Mouse (Mus musculus) stomach, adult 2 months (tissue): ENCODE measurements around the gene Ugt2b34. TPM values are rescaled to one million over a fixed set of nuclear protein-coding genes. Genes with fewer than 3 reads are reported as not detected.

Experiments used
- polyA plus RNA-seq: library from polyadenylated mRNA; depleted of rRNA; stranded (reverse); fragments of >200 nt; gene quantifications from 2 replicates; pipeline ENCODE4 v1.2.3, GENCODE M21; 2012; rRNA removed

Ugt2b34 gene
- 4.3 and 9.5 TPM in 2 replicates for polyA plus RNA-seq

DNA sequence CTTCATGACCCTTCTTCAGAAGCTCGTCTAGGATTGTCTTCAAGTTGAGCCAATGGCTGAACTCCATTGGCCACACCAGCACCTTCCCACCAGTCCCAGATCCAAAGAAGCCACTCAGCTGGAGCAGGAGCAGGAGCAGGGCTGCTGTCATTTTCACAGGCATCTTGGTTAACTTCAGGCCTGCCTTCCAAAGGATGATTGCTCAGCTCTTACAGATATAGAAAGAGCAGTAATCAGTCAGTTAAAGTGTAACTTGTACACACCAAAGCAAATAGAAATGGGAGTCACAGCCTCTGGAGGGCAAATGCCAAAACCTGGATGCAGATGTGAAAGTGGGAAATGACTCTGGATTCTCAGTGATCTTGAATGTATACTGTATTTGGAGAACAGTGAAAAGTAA, at the start of gene Ugt2b34:
Gene Ugt2b34, minus strand, starts transcription at position 180 of the 400 bp plus-strand sequence.

DNA sequence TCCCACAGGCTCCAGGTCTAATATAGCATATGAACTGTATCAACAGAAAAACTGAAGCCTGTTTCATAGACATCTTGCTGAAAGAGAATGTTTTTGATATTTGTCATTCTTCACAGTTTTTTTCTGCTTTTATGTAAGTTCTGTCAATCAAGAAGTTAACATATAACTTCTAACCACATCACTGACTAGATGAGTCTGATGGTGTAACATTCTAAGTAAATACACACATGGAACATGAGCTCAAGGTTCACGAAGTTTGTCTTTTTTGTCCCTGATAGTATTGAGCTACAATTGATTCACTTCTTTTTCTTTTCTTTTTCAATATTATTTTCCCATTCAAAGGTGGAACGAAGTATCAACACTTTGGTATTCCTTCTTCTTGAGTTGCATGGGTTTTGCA, 19.7 kb upstream of the Ugt2b34 start, which contains the start of gene Ugt2b1:
Gene Ugt2b1, minus strand, starts transcription at position 105 of the 400 bp plus-strand sequence.

Other genes with a start within 250 kb of the Ugt2b34 start
- 0.04 TPM in 1 of 2 replicates, not detected in the other for gene Tmprss11b, start 230.6 kb downstream of the Ugt2b34 start, polyA plus RNA-seq
- gene Tmprss11e, start 161.1 kb downstream of the Ugt2b34 start, polyA plus RNA-seq = 0.02 and 0.05 TPM in 2 replicates
- gene Ythdc1, start 102.7 kb downstream of the Ugt2b34 start, polyA plus RNA-seq = 1.2 and 2.3 TPM in 2 replicates
- gene Ugt2b1, start 19.6 kb upstream of the Ugt2b34 start, polyA plus RNA-seq = not detected in 2 replicates
- 0.13 and 0.42 TPM in 2 replicates for gene Ugt2b35, start 93.9 kb upstream of the Ugt2b34 start, polyA plus RNA-seq
- not detected in 2 replicates for gene Ugt2b36, start 185.6 kb upstream of the Ugt2b34 start, polyA plus RNA-seq
- gene Ugt2b5, start 233.4 kb upstream of the Ugt2b34 start, polyA plus RNA-seq = not detected in 2 replicates